Mouse (Mus musculus) left cerebral cortex, adult 2 months (tissue): Measurements from ENCODE around the gene Olfr1215. TPM values are rescaled to one million over a fixed set of nuclear protein-coding genes. Genes with fewer than 3 reads are reported as not detected.
"Not testable (repeated sequence)": the region's sequence is repeated elsewhere in the genome, so short reads cannot be mapped to it uniquely, and the experiment has no call there.

Experiments used
- DNase-seq, 2 experiments: peaks; one replicate each; pipeline ENCODE4 v3.0.0; 2021 to 2022; ENCODE audit warnings: low spot score in 2 of 2, mixed read lengths in 1 of 2; ENCODE audit errors: extremely low spot score in 1 of 2
- H3K27ac ChIP-seq: fragments of 200-600 bp; 2 replicates; pipeline ENCODE4 v1.8.1; 2022
- H3K4me3 ChIP-seq: fragments of 200-600 bp; 2 replicates; pipeline ENCODE4 v1.8.1; 2022
- CTCF ChIP-seq: fragments of 200-600 bp; IDR thresholded peaks from 2 replicates; pipeline ENCODE4 v1.8.1; 2022; ENCODE audit warnings: antibody characterized with exemption, mild to moderate bottlenecking, moderate library complexity
- intact Hi-C: fragments of 180-260 bp; cut with DNase I; formaldehyde crosslinking; loops from one replicate; pipeline ENCODE4 v1.15.1; 2025
- long read RNA-seq, 2 experiments: library from polyadenylated mRNA; stranded (forward); transcript quantifications; one replicate each; pipeline ENCODE4 v2.0.0; 2021; ENCODE audit warnings: borderline mapping rate in 2 of 2
- total RNA-seq, 2 experiments: library from RNA; stranded (reverse); gene quantifications; 2 replicates each; pipeline ENCODE4 v1.2.3; 2021

Gene Olfr1215
- total RNA-seq: not detected
- long read RNA-seq, experiment 1: 0 reads
- long read RNA-seq, experiment 2: 0 reads

DNA sequence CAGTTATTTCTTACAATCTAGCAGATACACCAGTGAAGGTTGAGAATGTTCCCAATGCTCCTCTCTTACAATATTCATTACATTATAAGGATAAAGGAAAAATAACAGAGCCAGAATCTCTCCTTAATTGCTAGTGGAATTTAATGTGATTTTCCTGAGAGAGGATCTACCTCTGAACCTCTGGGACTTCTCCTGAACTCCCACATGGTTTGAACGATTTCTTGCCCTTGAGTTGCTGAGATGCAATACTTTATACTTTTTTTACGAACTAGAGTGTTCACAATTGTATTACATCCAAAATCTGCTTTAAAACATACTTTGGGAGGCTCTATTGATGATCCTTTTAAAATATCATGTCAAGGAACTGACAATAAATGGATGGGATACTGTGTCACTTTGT lies at the start of gene Olfr1215:
Gene Olfr1215 (minus strand): TSS at position 101 of the 400 bp plus-strand sequence.
- intact Hi-C loops: no loop called here
- no peak within 1 kb of the TSS for H3K4me3 ChIP-seq
- no peak within 1 kb of the TSS for H3K27ac ChIP-seq
- no peak for TF ChIP-seq CTCF
- no peak for DNase-seq

DNA sequence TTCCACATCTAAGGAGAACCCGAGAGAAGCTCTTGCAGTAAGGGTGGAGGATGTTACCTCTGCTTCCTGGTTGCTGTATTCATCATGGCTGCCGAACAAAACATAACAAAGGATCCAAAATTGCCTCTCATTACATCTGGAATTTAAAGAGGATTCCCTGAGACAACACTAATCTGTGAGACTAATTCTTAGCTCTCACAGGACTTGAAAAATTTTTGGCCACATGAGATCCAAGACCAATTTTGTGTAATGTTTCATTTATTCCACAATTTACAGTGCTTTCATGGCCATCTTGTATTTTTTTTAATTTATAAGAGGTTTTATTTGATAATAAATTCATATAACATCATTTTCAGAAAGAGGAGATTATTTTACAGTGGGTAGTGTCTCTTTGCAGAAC lies 25.2 kb upstream of the Olfr1215 start, which contains the start of gene Olfr1217:
Gene Olfr1217 (minus strand): TSS at position 101 of the 400 bp plus-strand sequence.
- no peak for TF ChIP-seq CTCF
- intact Hi-C loops: no loop called here
- Histone ChIP-seq H3K27ac (no peak within 1 kb of the TSS), H3K4me3 (no peak within 1 kb of the TSS)
- no peak for DNase-seq

GRCm38 (mm10) chr2:89021436-89021835 lies 14.7 kb upstream of the Olfr1215 start:
- H3K4me3 ChIP-seq, H3K27ac ChIP-seq, DNase-seq, intact Hi-C loops: not testable (repeated sequence)

DNA sequence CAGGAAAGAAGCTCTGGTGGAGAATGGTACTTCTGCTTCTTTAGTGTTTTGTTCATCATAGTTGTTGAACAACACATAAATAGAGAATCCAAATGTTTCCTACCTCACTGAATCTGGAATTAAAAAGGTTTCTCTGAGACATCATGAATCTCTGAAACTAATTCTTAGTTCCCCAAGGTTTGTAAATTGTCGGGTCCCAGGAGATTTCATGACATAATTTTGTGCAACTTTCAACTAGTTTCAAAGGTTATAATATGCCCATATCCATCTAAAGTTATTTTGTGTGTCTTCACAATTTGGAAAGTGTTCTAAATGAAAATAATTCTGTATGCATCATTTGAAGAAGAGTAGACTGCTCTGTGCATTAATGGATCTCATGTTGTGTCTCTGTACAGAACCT lies 11.5 kb upstream of the Olfr1215 start, which contains the start of gene Olfr1216:
Gene Olfr1216 (minus strand): TSS at position 101 of the 400 bp plus-strand sequence.
- intact Hi-C loops: no loop called here

DNA sequence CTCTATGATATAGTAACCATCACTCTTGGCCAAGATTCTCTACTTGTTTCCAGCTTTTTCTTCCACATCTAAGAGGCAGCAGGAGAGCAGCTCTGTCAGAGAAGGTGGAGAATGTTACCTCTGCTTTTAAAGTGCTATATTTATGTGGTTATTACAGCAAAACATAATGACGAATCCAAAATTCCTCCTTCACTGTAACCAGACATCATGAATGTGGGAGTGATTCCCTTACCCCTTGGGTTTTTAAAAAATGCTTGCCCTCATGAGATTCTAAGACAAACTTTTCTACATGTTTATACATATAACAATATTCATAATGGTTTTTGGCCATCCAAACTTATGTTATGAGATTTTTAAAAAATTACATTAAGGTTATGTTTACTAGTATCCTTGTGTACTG lies 14.2 kb downstream of the Olfr1215 start, which contains the start of gene Olfr1214:
Gene Olfr1214 (minus strand): TSS at position 101 of the 400 bp plus-strand sequence.
- intact Hi-C loops: no loop called here
- TF ChIP-seq CTCF: no peak
- no peak within 1 kb of the TSS for H3K4me3 ChIP-seq
- no peak for DNase-seq
- H3K27ac ChIP-seq: no peak within 1 kb of the TSS

More for the DNA sequence above, 11.5 kb upstream of the Olfr1215 start, which contains the start of gene Olfr1216:
- no peak for DNase-seq
- H3K4me3 ChIP-seq: no peak within 1 kb of the TSS
- no peak within 1 kb of the TSS for H3K27ac ChIP-seq
- no peak for TF ChIP-seq CTCF

- DNase-seq: no peak
- intact Hi-C loops: no loop called here
- no peak for TF ChIP-seq CTCF
- Histone ChIP-seq H3K27ac (no peak within 1 kb of the TSS), H3K4me3 (no peak within 1 kb of the TSS)
Observed at GRCm38 (mm10) chr2:88980181-88980580, 26.6 kb downstream of the Olfr1215 start, which contains the start of gene Gm13762. TSS of gene Gm13762 (minus strand) at chr2:88980281.

- TF ChIP-seq CTCF: no peak
- intact Hi-C loops: no loop called here
Observed at GRCm38 (mm10) chr2:88953669-88954068, 53.1 kb downstream of the Olfr1215 start, which contains the start of gene Olfr1212. TSS of gene Olfr1212 (plus strand) at chr2:88953969.

More at GRCm38 (mm10) chr2:88953669-88954068, 53.1 kb downstream of the Olfr1215 start, which contains the start of gene Olfr1212:
- no peak within 1 kb of the TSS for H3K4me3 ChIP-seq
- no peak within 1 kb of the TSS for H3K27ac ChIP-seq
- DNase-seq: no peak

Other genes with a start within 250 kb of the Olfr1215 start
- not detected for gene Olfr1199, start 246.5 kb downstream of the Olfr1215 start, total RNA-seq
- not detected for gene Olfr1200, start 236.5 kb downstream of the Olfr1215 start, total RNA-seq
- gene Olfr1201, start 213.9 kb downstream of the Olfr1215 start, total RNA-seq: not detected
- not detected for gene Olfr1202, start 192.5 kb downstream of the Olfr1215 start, total RNA-seq
- gene Olfr1205, start 177.2 kb downstream of the Olfr1215 start, total RNA-seq: not detected
- not detected for gene Olfr1204, start 157.7 kb downstream of the Olfr1215 start, total RNA-seq
- not detected for gene Olfr1206, start 143.7 kb downstream of the Olfr1215 start, total RNA-seq
- not detected for gene Olfr1208, start 104.7 kb downstream of the Olfr1215 start, total RNA-seq
- gene Olfr1209, start 91.8 kb downstream of the Olfr1215 start, total RNA-seq: not detected
- gene Olfr1211, start 68.9 kb downstream of the Olfr1215 start, total RNA-seq: not detected
- not detected for gene Olfr1212, start 53.0 kb downstream of the Olfr1215 start, total RNA-seq
- gene Gm13762, start 26.7 kb downstream of the Olfr1215 start, total RNA-seq: not detected
- gene Olfr1214, start 14.3 kb downstream of the Olfr1215 start, total RNA-seq: not detected
- not detected for gene Olfr1216, start 11.4 kb upstream of the Olfr1215 start, total RNA-seq
- gene Olfr1217, start 25.1 kb upstream of the Olfr1215 start, total RNA-seq: not detected
- not detected for gene Olfr1218, start 54.2 kb upstream of the Olfr1215 start, total RNA-seq
- gene Olfr1219, start 76.5 kb upstream of the Olfr1215 start, total RNA-seq: not detected
- gene Olfr1220, start 99.9 kb upstream of the Olfr1215 start, total RNA-seq: not detected
- not detected for gene Olfr1221, start 110.3 kb upstream of the Olfr1215 start, total RNA-seq
- gene Olfr1222, start 126.1 kb upstream of the Olfr1215 start, total RNA-seq: not detected
- not detected for gene Olfr1223, start 144.6 kb upstream of the Olfr1215 start, total RNA-seq
- not detected for gene Olfr1224-ps1, start 157.1 kb upstream of the Olfr1215 start, total RNA-seq
- gene Olfr1225, start 167.7 kb upstream of the Olfr1215 start, total RNA-seq: not detected
- not detected for gene Olfr1226, start 193.1 kb upstream of the Olfr1215 start, total RNA-seq
- not detected for gene Olfr1228, start 247.1 kb upstream of the Olfr1215 start, total RNA-seq